Mouse (Mus musculus) hindbrain, embryonic 15.5 days (tissue): ENCODE results near the gene Tex9. TPM values are rescaled to one million over a fixed set of nuclear protein-coding genes. Genes with fewer than 3 reads are reported as not detected.

Experiments
- ATAC-seq: fragments of 200-750 bp; cut with Nextera tagmentation; 2 replicates; pipeline ENCODE4 v1.8.0; 2017; ENCODE audit warnings: low read depth, moderate number of reproducible peaks, moderate TSS enrichment; ENCODE audit not compliant: low FRiP score
- H3K27ac ChIP-seq: fragments of 300-500 bp; sonication (generic); replicated peaks from 2 replicates; pipeline ENCODE4 v1.5.1; 2015; ENCODE audit warnings: mild to moderate bottlenecking, inconsistent platforms
- H3K27me3 ChIP-seq: fragments of 300-500 bp; sonication (generic); 2 replicates; pipeline ENCODE4 v1.6.1; 2015; ENCODE audit warnings: control low read depth, inconsistent platforms
- H3K36me3 ChIP-seq: fragments of 300-500 bp; sonication (generic); 2 replicates; pipeline ENCODE4 v1.6.1; 2015; ENCODE audit warnings: control low read depth, inconsistent platforms
- H3K4me1 ChIP-seq: fragments of 300-500 bp; sonication (generic); replicated peaks from 2 replicates; pipeline ENCODE4 v1.6.1; 2015; ENCODE audit warnings: control low read depth, inconsistent platforms
- H3K4me2 ChIP-seq: fragments of 300-500 bp; sonication (generic); 2 replicates; pipeline ENCODE4 v1.6.1; 2015; ENCODE audit warnings: moderate library complexity, mild to moderate bottlenecking, inconsistent platforms
- H3K4me3 ChIP-seq: fragments of 300-500 bp; sonication (generic); 2 replicates; pipeline ENCODE4 v1.5.1; 2015; ENCODE audit warnings: mild to moderate bottlenecking, inconsistent platforms
- H3K9ac ChIP-seq: fragments of 300-500 bp; sonication (generic); 2 replicates; pipeline ENCODE4 v1.6.1; 2015; ENCODE audit warnings: inconsistent platforms
- H3K9me3 ChIP-seq: fragments of 300-500 bp; sonication (generic); 2 replicates; pipeline ENCODE4 v1.6.1; 2016; ENCODE audit warnings: control low read depth, inconsistent platforms
- WGBS: fragments of 180-500 bp; shearing (Covaris S2); methylation state at CpG from one replicate; pipeline ENCODE4 v1.1.7; 2015; 5-methylcytosine and 5-hydroxymethylcytosine counted together
- polyA plus RNA-seq: library from polyadenylated mRNA; unstranded; fragments of >200 nt; fragmentation: Nextera tagmentation; extraction: Ambion mirVana; gene quantifications from 2 replicates; pipeline ENCODE4 v1.2.1, GENCODE M21; 2015

The Tex9 gene
- polyA plus RNA-seq, 1 experiment from 2014 or later, result 28.8 TPM

- H3K4me2 ChIP-seq, result no peak overlapping the region
- no peaks in the 10 kb centered on the region for H3K9me3 ChIP-seq
- H3K4me1 ChIP-seq, result no peaks in the 10 kb centered on the region
These were observed 27.2 kb upstream of the Tex9 start for GRCm38 (mm10) chr9:72519246-72519645.

GRCm38 (mm10) chr9:72515366-72515765, 23.4 kb upstream of the Tex9 start:
- no peak overlapping the region for H3K4me2 ChIP-seq
- H3K27me3 ChIP-seq, result no peaks in the 10 kb centered on the region

More at GRCm38 (mm10) chr9:72519246-72519645, 27.2 kb upstream of the Tex9 start:
- no peak for ATAC-seq
- no peak overlapping the region for H3K4me3 ChIP-seq
- H3K27me3 ChIP-seq, result no peaks in the 10 kb centered on the region
- H3K27ac ChIP-seq, result no peak overlapping the region
- H3K36me3 ChIP-seq, result no peaks in the 10 kb centered on the region
- H3K9ac ChIP-seq, result no peak overlapping the region

DNA sequence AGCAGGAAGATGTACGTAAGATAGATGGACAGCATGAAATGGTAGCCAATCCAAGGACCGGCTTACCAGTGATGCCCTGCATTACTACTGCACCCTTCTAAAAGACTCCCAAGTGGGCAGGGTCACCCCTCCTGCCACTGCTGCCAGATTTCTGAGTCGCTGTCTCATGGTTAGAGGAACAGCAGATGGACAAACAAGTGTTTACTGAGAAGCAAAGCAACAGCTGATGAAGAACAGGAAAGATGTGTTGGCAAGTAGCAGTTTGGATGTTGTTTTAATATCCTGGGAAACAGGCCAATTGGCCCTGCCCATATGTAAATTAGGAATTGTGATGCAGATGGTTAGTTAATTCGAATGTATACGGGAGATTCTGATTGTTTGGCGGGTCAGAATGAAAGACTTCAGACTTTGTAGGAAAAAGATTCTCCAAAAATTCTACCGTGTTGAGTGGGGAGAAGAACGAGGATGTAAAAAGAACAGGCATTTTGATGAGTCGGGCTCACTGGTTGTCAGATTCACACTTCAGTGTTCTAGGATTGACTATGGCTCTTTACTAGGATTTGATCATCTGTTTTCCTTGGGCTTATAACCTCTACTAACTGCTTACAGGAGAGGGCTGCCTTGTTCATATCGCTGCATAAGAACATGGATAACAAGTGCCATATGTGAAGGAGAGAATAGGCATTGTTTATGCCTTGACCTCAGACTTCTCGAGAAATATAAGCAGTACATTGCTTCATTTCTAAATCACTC, 20.4 kb upstream of the Tex9 start:
- 36% methylated on average over 11 of the region's 11 CpGs for WGBS
- no peak overlapping the region for H3K4me2 ChIP-seq
- H3K9me3 ChIP-seq, result no peaks in the 10 kb centered on the region
- H3K27me3 ChIP-seq, result no peaks in the 10 kb centered on the region
- no peaks in the 10 kb centered on the region for H3K4me1 ChIP-seq
- H3K4me3 ChIP-seq, result no peak overlapping the region
- H3K36me3 ChIP-seq, result no peaks in the 10 kb centered on the region
- ATAC-seq, result no peak
- H3K9ac ChIP-seq, result no peak overlapping the region
- H3K27ac ChIP-seq, result no peak overlapping the region

More at GRCm38 (mm10) chr9:72515366-72515765, 23.4 kb upstream of the Tex9 start:
- ATAC-seq, result no peak
- Histone ChIP-seq H3K4me3 (no peak overlapping the region), H3K4me1 (no peaks in the 10 kb centered on the region), H3K9ac (no peak overlapping the region), H3K36me3 (no peaks in the 10 kb centered on the region), H3K27ac (no peak overlapping the region), H3K9me3 (no peaks in the 10 kb centered on the region)

GRCm38 (mm10) chr9:72497171-72497570, 5.2 kb upstream of the Tex9 start:
- 64% methylated on average over 3 of the region's 3 CpGs for WGBS
- ATAC-seq, result no peak

DNA sequence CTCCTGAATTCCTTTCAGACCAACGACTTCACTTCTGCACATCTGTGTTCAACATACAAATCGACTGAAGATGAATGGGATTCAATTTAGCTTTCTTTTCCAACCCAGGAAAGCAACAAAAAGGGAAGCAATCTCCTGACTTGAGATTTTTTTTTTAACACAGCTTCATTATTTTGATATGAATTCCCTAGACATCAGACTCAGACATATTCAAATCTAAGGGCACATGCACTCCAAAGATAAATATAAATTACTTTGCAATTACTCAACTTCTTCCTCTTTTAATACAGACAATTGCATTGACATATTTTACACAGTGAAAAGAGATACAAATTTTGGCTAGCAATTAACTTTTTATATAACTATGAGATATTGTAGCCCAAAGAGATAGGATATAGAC, 4.7 kb upstream of the Tex9 start:
- Histone ChIP-seq H3K4me2 (no peak overlapping the region), H3K9me3 (no peaks in the 10 kb centered on the region), H3K9ac (no peak overlapping the region), H3K27ac (no peak overlapping the region), H3K27me3 (no peaks in the 10 kb centered on the region), H3K4me1 (peaks cover 4% of the 10 kb centered on the region), H3K4me3 (no peak overlapping the region), H3K36me3 (no peaks in the 10 kb centered on the region)
- WGBS, result 57% methylated on average over 2 of the region's 2 CpGs
- ATAC-seq, result no peak

More at GRCm38 (mm10) chr9:72497171-72497570, 5.2 kb upstream of the Tex9 start:
- H3K9me3 ChIP-seq, result no peaks in the 10 kb centered on the region
- peaks cover 3% of the 10 kb centered on the region for H3K4me1 ChIP-seq
- H3K4me3 ChIP-seq, result no peak overlapping the region
- H3K4me2 ChIP-seq, result no peak overlapping the region
- no peaks in the 10 kb centered on the region for H3K36me3 ChIP-seq
- no peak overlapping the region for H3K9ac ChIP-seq
- no peak overlapping the region for H3K27ac ChIP-seq
- H3K27me3 ChIP-seq, result no peaks in the 10 kb centered on the region

GRCm38 (mm10) chr9:72493984-72494685, 2.1 kb upstream of the Tex9 start:
- Histone ChIP-seq H3K4me2 (no peak overlapping the region), H3K9me3 (no peaks in the 10 kb centered on the region), H3K4me3 (no peak overlapping the region), H3K27me3 (no peaks in the 10 kb centered on the region), H3K36me3 (no peaks in the 10 kb centered on the region), H3K27ac (no peak overlapping the region), H3K9ac (no peak overlapping the region), H3K4me1 (peaks cover 9% of the 10 kb centered on the region)
- no peak for ATAC-seq
- 83% methylated on average over 3 of the region's 3 CpGs for WGBS

DNA sequence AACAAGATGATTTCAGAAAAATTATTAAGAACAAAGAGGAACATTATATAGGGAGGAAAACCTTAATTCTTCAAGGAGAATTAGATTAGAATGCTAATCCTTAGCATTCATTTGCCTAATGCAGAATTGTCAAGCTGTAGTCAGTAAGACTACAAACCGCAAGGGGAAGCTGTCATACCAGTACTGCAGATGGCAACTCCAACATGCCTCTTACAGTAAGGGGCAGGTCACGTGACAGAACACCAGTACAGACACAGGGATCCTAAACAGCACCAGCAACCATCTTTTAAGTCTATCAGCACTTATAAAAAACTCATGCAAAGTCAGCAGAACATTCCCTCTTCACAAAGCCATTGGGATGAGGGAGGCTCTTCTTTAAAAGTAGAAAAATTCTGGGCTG, 1.5 kb upstream of the Tex9 start:
- no peak overlapping the region for H3K27ac ChIP-seq
- no peaks in the 10 kb centered on the region for H3K27me3 ChIP-seq
- no peak overlapping the region for H3K9ac ChIP-seq
- ATAC-seq, result no peak
- H3K4me2 ChIP-seq, result no peak overlapping the region
- peaks cover 9% of the 10 kb centered on the region for H3K4me1 ChIP-seq
- H3K36me3 ChIP-seq, result no peaks in the 10 kb centered on the region
- H3K4me3 ChIP-seq, result no peak overlapping the region
- no peaks in the 10 kb centered on the region for H3K9me3 ChIP-seq
- 88% methylated on average over 2 of the region's 2 CpGs for WGBS

- Histone ChIP-seq H3K27me3 (no peaks in the 10 kb centered on the region), H3K4me2 (peak overlapping the region; percentile 81), H3K27ac (peak overlapping the region; percentile 88), H3K4me1 (peaks cover 9% of the 10 kb centered on the region), H3K9ac (peak overlapping the region; percentile 60), H3K9me3 (no peaks in the 10 kb centered on the region), H3K4me3 (peak overlapping the region; percentile 70), H3K36me3 (no peaks in the 10 kb centered on the region)
- peak; percentile 96 for ATAC-seq
- under 1% methylated on average over 32 of the region's 32 CpGs for WGBS
These were observed 336 bp downstream of the Tex9 start for GRCm38 (mm10) chr9:72491559-72492193.

DNA sequence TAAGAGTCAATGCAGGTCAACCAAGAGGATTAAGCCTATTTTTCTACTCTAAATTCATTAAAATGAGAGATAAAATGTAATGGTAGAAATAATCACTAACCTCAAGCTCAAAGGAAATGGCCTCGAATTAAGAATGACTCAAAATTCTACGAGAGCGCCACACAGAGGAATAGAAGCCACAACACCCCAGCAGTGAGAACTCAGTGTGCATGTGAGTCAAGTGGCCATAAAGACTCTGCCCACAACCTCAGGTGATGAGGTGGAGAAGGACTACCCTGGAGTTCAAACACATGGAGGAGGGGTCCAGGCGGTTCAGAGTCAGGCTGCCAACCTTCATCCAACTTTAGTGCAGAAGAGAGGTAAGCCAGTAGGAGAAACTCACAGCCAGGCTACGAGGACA, 2.9 kb downstream of the Tex9 start:
- no peak for ATAC-seq
- Histone ChIP-seq H3K4me1 (peaks cover 9% of the 10 kb centered on the region), H3K27me3 (no peaks in the 10 kb centered on the region), H3K9me3 (no peaks in the 10 kb centered on the region), H3K4me3 (no peak overlapping the region), H3K27ac (no peak overlapping the region), H3K9ac (no peak overlapping the region), H3K4me2 (no peak overlapping the region), H3K36me3 (no peaks in the 10 kb centered on the region)
- 96% methylated on average over 5 of the region's 5 CpGs for WGBS

DNA sequence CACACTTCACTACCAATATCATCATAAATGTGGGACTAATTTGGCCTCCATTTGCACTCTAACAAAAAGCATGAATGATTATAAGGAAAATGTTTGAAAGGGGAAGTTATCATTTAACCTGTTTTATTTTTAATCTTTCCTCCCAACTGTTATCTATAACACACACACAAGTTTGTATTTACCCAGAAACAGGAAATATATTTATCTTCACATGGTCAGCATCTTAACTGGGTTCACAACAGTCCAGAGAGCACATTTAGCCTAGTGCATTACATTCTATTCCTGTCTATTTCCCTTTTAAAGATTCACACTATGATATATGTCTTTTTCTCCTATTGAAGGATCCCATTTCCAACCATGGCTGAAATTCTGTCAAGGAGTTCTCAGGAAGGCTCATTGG, 3.5 kb downstream of the Tex9 start:
- Histone ChIP-seq H3K4me2 (no peak overlapping the region), H3K9ac (no peak overlapping the region), H3K4me1 (peaks cover 9% of the 10 kb centered on the region), H3K27ac (no peak overlapping the region), H3K9me3 (no peaks in the 10 kb centered on the region), H3K36me3 (no peaks in the 10 kb centered on the region), H3K4me3 (no peak overlapping the region), H3K27me3 (no peaks in the 10 kb centered on the region)
- no peak for ATAC-seq

GRCm38 (mm10) chr9:72479276-72479675, 12.7 kb downstream of the Tex9 start:
- H3K27ac ChIP-seq, result no peak overlapping the region
- no peak overlapping the region for H3K9ac ChIP-seq
- H3K4me2 ChIP-seq, result no peak overlapping the region
- ATAC-seq, result no peak
- H3K4me1 ChIP-seq, result no peaks in the 10 kb centered on the region
- no peak overlapping the region for H3K4me3 ChIP-seq
- WGBS, result 79% methylated on average over 1 of the region's 1 CpGs
- H3K9me3 ChIP-seq, result no peaks in the 10 kb centered on the region
- no peaks in the 10 kb centered on the region for H3K27me3 ChIP-seq
- H3K36me3 ChIP-seq, result 0 out of 2 replicates have a peak, but pooled peaks cover 8% of the 10 kb centered on the region

- no peaks in the 10 kb centered on the region for H3K27me3 ChIP-seq
- H3K4me1 ChIP-seq, result no peaks in the 10 kb centered on the region
- no peak overlapping the region for H3K4me2 ChIP-seq
- no peak overlapping the region for H3K27ac ChIP-seq
- no peak overlapping the region for H3K4me3 ChIP-seq
- no peaks in the 10 kb centered on the region for H3K9me3 ChIP-seq
- ATAC-seq, result no peak
- no peak overlapping the region for H3K9ac ChIP-seq
- peaks cover 13% of the 10 kb centered on the region; the same call in 1 of the 2 replicates for H3K36me3 ChIP-seq
- 68% methylated on average over 6 of the region's 6 CpGs for WGBS
These were observed 14.7 kb downstream of the Tex9 start for GRCm38 (mm10) chr9:72477306-72477705.
